Mouse (Mus musculus) midbrain, embryonic 11.5 days (tissue): ENCODE results near the gene Inpp5k. TPM values are rescaled to one million over a fixed set of nuclear protein-coding genes. Genes with fewer than 3 reads are reported as not detected.
A peak's percentile ranks its signal among the peaks of the same experiment; 100 is the strongest.

Experiments used
- ATAC-seq: fragments of 200-750 bp; cut with Nextera tagmentation; 2 replicates; pipeline ENCODE4 v1.8.0; 2017; ENCODE audit warnings: moderate TSS enrichment, moderate library complexity; ENCODE audit not compliant: low FRiP score
- DNase-seq: peaks from one replicate; pipeline ENCODE4 v3.0.0; 2015; ENCODE audit warnings: low spot score; ENCODE audit errors: missing footprints
- H3K27ac ChIP-seq: fragments of 300-500 bp; sonication (generic); 2 replicates; pipeline ENCODE4 v1.5.1; 2014; ENCODE audit warnings: low read depth, low read length
- H3K27me3 ChIP-seq: fragments of 300-500 bp; sonication (generic); 2 replicates; pipeline ENCODE4 v1.6.1; 2014; ENCODE audit warnings: mild to moderate bottlenecking, low read length, moderate library complexity, mixed read lengths; ENCODE audit not compliant: control insufficient read depth, insufficient read depth
- H3K36me3 ChIP-seq: fragments of 300-500 bp; sonication (generic); 2 replicates; pipeline ENCODE4 v1.6.1; 2014; ENCODE audit warnings: mild to moderate bottlenecking, low read length, moderate library complexity, mixed read lengths; ENCODE audit not compliant: control insufficient read depth, insufficient read depth
- H3K4me1 ChIP-seq: fragments of 300-500 bp; sonication (generic); 2 replicates; pipeline ENCODE4 v1.6.1; 2014; ENCODE audit warnings: low read length; ENCODE audit not compliant: control insufficient read depth, insufficient read depth
- H3K4me2 ChIP-seq: fragments of 300-500 bp; sonication (generic); 2 replicates; pipeline ENCODE4 v1.6.1; 2014; ENCODE audit warnings: mild to moderate bottlenecking, moderate library complexity
- H3K4me3 ChIP-seq: fragments of 300-500 bp; sonication (generic); 2 replicates; pipeline ENCODE4 v1.5.1; 2014; ENCODE audit warnings: low read depth, low read length
- H3K9ac ChIP-seq: fragments of 300-500 bp; sonication (generic); 2 replicates; pipeline ENCODE4 v1.6.1; 2014; ENCODE audit warnings: low read length
- H3K9me3 ChIP-seq: fragments of 300-500 bp; sonication (generic); 2 replicates; pipeline ENCODE4 v1.6.1; 2016; ENCODE audit warnings: low read length; ENCODE audit not compliant: control insufficient read depth
- WGBS: fragments of 180-500 bp; shearing (Covaris S2); extraction: QIAGEN DNeasy Blood & Tissue Kit; methylation state at CpG from one replicate; pipeline ENCODE4 v1.1.7; 2014; 5-methylcytosine and 5-hydroxymethylcytosine counted together
- polyA plus RNA-seq: library from polyadenylated mRNA; unstranded; fragments of >200 nt; fragmentation: Nextera tagmentation; extraction: Ambion mirVana; gene quantifications from 2 replicates; pipeline ENCODE4 v1.2.1, GENCODE M21; 2014

Inpp5k gene
- polyA plus RNA-seq, 1 experiment from 2014 or later, result 25.6 TPM

DNA sequence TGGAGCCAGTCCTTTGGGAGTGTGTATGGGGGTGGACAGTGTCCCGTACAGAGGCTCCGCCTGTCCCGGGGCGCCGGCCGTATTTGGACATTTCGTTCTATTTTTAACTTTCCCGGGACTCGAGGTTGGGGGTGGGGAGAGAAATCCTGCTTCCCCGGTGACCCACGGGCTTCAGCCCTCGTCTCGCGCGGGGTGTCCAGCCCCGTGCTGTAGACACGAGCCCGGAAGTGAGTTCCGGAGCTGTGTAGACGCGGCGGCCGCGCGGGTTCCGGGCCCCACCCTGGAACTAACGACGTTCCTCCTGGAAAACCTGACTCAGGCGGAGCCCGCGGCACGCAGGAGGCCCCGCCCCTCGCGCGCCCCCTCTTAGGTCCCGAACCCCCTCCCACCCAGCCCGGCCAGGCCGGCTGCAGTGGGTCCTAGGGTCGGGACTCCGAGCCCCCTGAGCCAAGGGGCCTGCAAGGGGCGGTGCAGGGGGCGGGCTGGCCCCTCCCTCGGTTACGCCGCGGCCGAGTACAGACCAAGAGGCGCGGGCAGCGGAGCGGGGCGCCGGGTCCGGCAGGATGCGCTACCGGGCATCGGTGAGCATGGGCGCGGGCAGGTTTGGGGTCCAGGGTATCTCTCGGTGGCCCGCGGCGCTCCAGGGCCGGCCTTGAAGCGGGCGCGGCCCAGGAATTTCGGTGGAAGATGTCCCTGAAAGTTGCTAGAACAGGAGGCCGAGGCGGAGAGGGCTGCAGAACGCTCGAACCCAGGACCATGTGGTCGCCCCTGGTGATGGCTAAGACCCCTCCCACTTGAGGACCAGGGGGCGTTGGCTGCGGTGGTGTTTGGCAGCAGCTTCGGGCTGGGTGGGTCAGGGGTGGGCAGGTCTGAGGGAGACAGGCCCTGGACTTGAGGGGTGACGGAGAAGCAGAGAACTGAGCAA, 25.1 kb downstream of the Inpp5k start:
- H3K27me3 ChIP-seq, result peaks cover 33% of the 10 kb centered on the region
- H3K4me2 ChIP-seq, result peak overlapping the region; percentile 99
- H3K4me1 ChIP-seq, result peaks cover 20% of the 10 kb centered on the region
- WGBS, result 1% methylated on average over 78 of the region's 78 CpGs
- ATAC-seq (peak; percentile 18), DNase-seq (peak; percentile 92)
- H3K9me3 ChIP-seq, result no peaks in the 10 kb centered on the region
- H3K9ac ChIP-seq, result peak overlapping the region; percentile 70
- no peak overlapping the region for H3K27ac ChIP-seq
- no peaks in the 10 kb centered on the region for H3K36me3 ChIP-seq
- peak overlapping the region; percentile 58 for H3K4me3 ChIP-seq

DNA sequence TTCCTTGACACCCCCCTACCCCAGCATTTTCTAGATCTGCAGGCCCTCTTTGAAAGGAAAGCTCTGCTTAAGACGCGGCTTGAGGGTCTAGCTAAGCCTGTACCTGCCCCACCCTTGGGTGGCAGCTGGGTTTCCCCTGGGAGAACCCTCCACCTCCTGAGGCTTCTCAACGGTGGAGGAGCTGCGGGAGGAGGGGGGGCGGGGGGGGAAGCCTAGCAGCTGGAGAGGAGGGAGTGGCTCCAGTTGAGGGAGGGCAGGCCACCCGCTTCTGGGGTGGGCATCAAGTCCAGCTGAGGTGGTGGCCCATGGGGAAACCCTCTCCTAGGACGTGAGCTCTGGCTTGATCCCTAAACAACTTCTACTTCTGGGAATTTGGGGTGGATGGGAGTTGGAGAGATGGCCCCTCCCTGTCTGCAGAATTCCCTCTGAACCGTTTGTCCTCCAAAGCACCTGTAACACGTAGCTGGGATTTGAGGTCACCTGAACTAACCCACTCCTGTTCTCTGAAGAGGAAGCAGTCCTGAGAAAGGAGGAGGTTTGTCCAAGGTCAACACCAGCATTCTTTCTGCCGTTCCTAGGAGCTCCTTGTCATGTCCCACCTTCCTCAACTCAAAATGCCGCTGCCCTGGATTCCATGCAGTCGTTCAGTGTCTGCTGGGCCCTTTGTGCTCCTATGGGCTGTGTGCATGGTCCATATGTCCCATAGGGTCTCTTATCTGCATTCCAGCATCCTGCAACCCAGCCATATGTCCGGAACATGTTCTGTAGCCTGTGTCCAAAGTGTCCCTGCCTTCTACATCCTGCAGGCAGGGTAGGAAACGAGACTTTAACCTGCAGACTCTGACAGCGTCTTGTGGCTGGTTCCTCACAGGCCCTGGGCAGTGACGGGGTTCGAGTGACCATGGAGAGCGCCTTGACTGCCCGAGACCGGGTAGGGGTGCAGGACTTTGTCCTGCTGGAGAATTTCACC, 26.1 kb downstream of the Inpp5k start:
- Histone ChIP-seq H3K4me2 (peak overlapping the region; percentile 99), H3K36me3 (no peaks in the 10 kb centered on the region), H3K4me3 (peak overlapping the region; percentile 58), H3K4me1 (peaks cover 19% of the 10 kb centered on the region), H3K27me3 (peaks cover 33% of the 10 kb centered on the region), H3K9me3 (no peaks in the 10 kb centered on the region), H3K9ac (peak overlapping the region; percentile 70; the same call in 1 of the 2 replicates), H3K27ac (no peak overlapping the region)
- ATAC-seq (no peak), DNase-seq (no peak)
- WGBS, result 62% methylated on average over 19 of the region's 20 CpGs

DNA sequence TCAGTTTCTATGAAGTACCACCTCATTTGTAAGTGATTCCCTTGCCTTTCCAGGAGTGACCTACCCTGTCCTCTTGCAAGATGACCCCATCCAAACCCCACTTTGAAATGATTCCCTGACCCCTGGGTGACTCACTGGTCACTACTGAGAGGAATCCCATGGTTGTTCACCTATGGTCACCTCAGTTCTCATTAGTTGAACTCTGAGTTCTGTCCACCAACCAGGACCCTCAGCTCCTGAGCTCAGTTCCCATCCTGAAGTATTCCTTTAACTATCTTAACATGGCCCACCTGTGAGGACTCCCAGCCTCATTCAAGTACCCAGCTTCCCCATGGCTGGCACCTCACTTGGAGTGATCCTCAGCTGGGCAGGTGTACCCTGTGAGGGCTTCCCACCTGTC, 27.1 kb downstream of the Inpp5k start:
- peaks cover 26% of the 10 kb centered on the region for H3K27me3 ChIP-seq
- H3K4me1 ChIP-seq, result peaks cover 16% of the 10 kb centered on the region

DNA sequence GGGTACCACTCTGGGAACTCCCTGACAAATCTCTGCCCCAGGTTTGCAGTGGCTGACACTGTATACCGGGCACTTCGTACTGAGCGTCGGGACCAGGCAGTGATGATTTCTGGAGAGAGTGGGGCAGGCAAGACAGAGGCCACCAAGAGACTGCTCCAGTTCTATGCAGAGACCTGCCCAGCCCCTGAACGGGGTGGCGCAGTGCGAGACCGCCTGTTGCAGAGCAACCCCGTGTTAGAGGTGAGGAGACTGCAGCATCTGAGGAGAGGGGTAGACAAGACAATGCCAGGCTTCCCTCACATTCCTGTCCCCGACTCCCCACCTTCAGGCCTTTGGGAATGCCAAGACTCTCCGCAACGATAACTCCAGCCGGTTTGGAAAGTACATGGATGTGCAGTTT, 27.5 kb downstream of the Inpp5k start:
- Histone ChIP-seq H3K4me1 (peaks cover 14% of the 10 kb centered on the region), H3K27ac (no peak overlapping the region), H3K9me3 (no peaks in the 10 kb centered on the region), H3K4me3 (no peak overlapping the region), H3K9ac (no peak overlapping the region), H3K27me3 (peaks cover 22% of the 10 kb centered on the region), H3K36me3 (no peaks in the 10 kb centered on the region), H3K4me2 (no peak overlapping the region)
- WGBS, result 92% methylated on average over 13 of the region's 13 CpGs
- DNase-seq, result no peak
- ATAC-seq, result no peak

More for the DNA sequence above, 27.1 kb downstream of the Inpp5k start:
- Histone ChIP-seq H3K4me3 (no peak overlapping the region), H3K9ac (no peak overlapping the region), H3K9me3 (no peaks in the 10 kb centered on the region), H3K36me3 (no peaks in the 10 kb centered on the region), H3K27ac (no peak overlapping the region), H3K4me2 (no peak overlapping the region)
- ATAC-seq (no peak), DNase-seq (no peak)

DNA sequence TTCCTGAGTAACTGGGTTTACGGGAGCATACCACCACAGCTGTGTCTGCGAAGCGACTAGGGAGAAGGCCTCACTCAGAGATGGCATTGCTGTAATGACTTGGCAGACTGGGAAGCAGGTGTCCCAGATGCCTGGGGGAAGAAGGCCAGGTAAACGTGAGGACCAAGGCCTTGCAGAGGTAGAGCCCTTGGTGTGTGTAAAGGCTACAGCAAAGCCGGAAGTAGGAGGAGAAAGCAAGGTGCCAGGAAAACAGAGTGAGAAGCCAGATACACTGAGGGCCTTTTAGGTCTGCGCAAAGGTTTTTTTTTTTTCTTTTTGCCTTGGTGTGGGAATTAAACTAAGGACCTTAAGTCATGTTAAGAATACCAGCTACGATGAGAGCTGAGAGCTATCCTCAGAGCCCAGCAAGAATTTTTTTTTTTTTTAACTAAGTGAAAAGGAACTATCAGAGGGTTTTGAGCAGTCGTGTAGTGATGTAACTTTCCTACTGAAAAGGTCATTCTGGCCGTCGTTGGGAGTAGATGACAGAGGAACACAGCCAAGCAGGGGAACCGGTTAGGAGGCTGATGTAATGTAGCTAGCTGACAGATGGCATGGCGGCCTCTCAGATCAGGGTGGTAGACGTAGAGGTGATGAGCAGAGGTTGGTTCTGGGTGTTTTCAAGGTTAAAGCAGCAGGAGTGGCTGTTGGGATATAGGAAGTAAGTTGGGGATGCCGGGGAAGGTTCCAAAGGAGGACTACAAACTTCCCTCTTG, 28.4 kb downstream of the Inpp5k start:
- ATAC-seq, result no peak
- Histone ChIP-seq H3K4me3 (no peak overlapping the region), H3K36me3 (no peaks in the 10 kb centered on the region), H3K4me2 (no peak overlapping the region), H3K9ac (no peak overlapping the region), H3K9me3 (no peaks in the 10 kb centered on the region), H3K27ac (no peak overlapping the region), H3K27me3 (peaks cover 15% of the 10 kb centered on the region), H3K4me1 (peaks cover 9% of the 10 kb centered on the region)
- WGBS, result 87% methylated on average over 14 of the region's 14 CpGs
- DNase-seq, result no peak

DNA sequence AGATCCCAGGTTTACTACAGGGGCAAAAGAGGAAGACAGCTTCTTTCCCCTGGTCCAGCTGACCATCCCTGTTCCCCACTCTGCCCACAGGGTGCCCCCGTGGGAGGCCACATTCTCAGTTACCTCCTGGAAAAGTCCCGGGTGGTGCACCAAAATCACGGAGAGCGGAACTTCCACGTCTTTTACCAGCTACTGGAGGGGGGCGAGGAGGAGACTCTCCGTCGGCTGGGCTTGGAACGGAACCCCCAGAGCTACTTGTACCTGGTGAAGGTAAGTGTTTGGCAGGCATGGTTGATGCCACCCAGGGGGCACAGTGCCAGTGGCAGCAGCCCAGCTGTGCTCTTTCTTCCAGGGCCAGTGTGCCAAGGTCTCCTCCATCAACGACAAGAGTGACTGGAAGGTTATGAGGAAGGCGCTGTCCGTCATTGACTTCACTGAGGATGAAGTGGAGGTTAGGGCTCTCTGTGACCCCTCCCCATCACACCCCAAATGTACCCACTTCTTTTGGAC, 29.3 kb downstream of the Inpp5k start:
- Histone ChIP-seq H3K36me3 (no peaks in the 10 kb centered on the region), H3K4me2 (no peak overlapping the region), H3K9me3 (no peaks in the 10 kb centered on the region), H3K4me1 (peaks cover 5% of the 10 kb centered on the region), H3K27ac (no peak overlapping the region), H3K27me3 (peaks cover 9% of the 10 kb centered on the region), H3K9ac (no peak overlapping the region), H3K4me3 (no peak overlapping the region)
- no peak for ATAC-seq
- no peak for DNase-seq
- 92% methylated on average over 12 of the region's 12 CpGs for WGBS

DNA sequence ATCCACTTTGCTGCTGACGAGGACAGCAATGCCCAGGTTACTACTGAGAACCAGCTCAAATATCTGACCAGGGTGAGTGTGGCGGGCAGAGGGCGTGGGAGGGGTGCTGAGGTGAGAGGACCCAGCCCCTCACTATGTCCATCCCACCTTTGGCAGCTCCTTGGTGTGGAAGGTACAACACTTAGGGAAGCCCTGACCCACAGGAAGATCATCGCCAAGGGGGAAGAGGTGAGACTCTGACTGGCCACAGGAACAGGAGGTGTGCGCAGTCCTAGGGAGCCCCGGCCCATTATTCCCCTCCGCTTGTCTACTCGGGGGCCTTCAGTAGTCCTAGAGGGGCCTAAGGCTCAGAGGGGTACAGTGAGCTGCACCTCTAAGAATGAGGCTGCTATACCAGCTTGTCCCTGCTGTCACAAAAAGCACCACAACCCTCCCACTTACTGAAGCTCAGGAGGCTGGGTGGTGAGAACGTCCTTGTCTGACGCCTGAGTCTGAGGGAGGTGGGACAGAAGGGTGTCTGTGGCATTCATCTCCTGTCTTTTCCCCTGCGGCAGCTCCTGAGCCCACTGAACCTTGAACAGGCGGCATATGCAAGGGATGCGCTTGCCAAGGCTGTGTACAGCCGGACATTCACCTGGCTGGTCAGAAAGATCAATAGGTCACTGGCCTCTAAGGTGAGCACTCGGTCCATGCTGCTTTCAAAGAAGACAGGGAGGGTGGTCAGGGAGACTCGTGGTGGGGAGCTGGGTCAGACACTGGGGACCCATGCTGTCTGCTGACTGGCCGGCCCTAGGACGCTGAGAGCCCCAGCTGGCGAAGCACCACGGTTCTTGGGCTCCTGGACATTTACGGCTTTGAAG, 30.4 kb downstream of the Inpp5k start:
- 91% methylated on average over 21 of the region's 21 CpGs for WGBS
- ATAC-seq, result no peak
- Histone ChIP-seq H3K4me3 (no peak overlapping the region), H3K27me3 (peaks cover 5% of the 10 kb centered on the region; the same call in 1 of the 2 replicates), H3K9me3 (no peaks in the 10 kb centered on the region), H3K27ac (no peak overlapping the region), H3K4me1 (peaks cover 5% of the 10 kb centered on the region), H3K9ac (no peak overlapping the region), H3K36me3 (no peaks in the 10 kb centered on the region; the same call in 1 of the 2 replicates), H3K4me2 (no peak overlapping the region)
- DNase-seq, result no peak

DNA sequence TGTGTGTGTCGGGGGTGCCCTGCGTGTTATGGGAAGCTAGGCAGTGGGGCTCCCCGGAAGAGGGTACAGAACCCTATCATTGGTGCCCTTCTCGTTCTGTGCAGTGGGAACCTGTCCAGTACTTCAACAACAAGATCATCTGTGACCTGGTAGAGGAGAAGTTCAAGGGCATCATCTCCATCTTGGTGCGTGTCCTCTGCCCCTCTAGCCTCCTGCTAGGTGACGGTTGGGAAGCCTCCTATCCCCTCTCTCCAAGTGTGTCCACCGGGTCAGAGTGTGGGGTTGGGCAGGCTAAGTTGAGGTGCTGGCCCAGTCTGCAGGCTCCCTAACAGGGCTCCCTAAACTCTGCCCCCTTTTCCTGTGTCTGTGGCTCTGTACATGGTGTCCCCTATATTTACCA, 31.3 kb downstream of the Inpp5k start:
- Histone ChIP-seq H3K9ac (no peak overlapping the region), H3K36me3 (no peaks in the 10 kb centered on the region; the same call in 1 of the 2 replicates), H3K4me1 (no peaks in the 10 kb centered on the region), H3K27ac (no peak overlapping the region), H3K4me2 (no peak overlapping the region), H3K4me3 (no peak overlapping the region), H3K9me3 (no peaks in the 10 kb centered on the region), H3K27me3 (no peaks in the 10 kb centered on the region)
- DNase-seq (no peak), ATAC-seq (no peak)
- 94% methylated on average over 7 of the region's 7 CpGs for WGBS
